Mouse (Mus musculus) kidney, adult 2 months (tissue): ENCODE measurements at regions not wholly inside any gene's neighbourhood (a gene's known extent, or its start where the extent isn't known, plus 50 kb on each side); places are given as distances from the start of the nearest gene placed in this dataset.

Source experiments
- CTCF ChIP-seq: fragments of 200-500 bp; conservative IDR thresholded peaks from 2 replicates; pipeline ENCODE4 v1.5.1; 2011; ENCODE audit warnings: low read depth, mild to moderate bottlenecking, control low read depth, low read length, moderate library complexity, mixed read lengths; ENCODE audit not compliant: insufficient read depth, insufficient read length
- POLR2A ChIP-seq: fragments of 200-500 bp; IDR thresholded peaks from one replicate; pipeline ENCODE4 v1.6.1; 2011; ENCODE audit warnings: low read depth, low read length, control low read depth

DNA sequence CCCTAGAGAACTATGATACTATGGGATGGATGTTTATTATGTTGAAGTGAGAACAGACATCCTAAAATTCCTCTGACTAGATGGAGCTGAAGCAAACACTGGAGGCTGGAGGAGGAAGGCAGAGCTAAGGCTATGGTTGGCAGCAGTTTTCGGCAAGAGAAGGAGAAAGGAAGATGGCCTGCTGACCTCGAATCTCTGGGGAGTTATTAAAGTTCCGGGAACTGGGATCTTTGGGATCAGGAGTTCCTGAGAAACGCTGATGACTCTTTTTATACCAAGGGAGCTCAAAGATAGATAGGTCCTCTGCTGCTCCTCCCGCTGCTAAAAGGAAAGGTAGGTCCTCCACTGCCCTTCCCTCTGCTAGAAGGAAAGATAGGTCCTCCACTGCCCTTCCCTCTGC lies 143.9 kb upstream of the Mylip start:
- no peak for TF ChIP-seq CTCF
- TF ChIP-seq POLR2A: no peak
